Mouse (Mus musculus) stomach, adult 2 months (tissue): ENCODE data around the gene Mab21l1. TPM values are rescaled to one million over a fixed set of nuclear protein-coding genes. Genes with fewer than 3 reads are reported as not detected.

ENCODE experiments used
- polyA plus RNA-seq: library from polyadenylated mRNA; depleted of rRNA; stranded (reverse); fragments of >200 nt; gene quantifications from 2 replicates; pipeline ENCODE4 v1.2.3, GENCODE M21; 2012; rRNA removed

Gene Mab21l1
- 0.06 and 0.12 TPM in 2 replicates for polyA plus RNA-seq

DNA sequence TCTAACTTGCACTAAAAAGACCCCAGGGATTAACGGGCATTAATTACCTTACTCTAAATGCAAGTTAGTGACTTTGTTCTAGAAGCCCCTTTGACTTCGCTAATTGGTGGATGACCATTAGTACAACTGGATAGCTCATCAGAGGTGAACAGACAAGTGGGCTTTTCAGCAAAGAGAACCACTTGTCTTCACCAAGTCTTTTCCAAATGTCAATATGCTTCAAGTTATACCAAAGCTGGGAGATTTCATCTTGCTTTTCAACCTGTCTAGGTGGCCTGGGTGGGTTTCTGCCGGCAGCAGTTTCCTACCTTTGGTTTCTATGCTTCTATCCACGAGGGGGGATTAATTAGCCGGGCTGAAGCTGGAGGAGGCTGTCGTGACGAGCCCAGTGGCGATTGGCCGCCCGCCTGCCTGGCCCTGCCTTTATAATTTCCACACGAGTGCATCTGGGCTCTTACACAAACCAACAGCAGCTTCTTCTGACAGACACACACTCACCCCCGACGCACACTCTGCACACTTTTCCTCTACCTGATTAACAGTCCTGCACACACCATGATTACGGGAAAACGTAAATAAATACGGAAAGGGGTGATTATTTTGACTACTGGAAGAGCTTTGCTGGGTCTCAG lies at the start of gene Mab21l1:
Gene Mab21l1, plus strand, starts transcription at position 455 of the 632 bp plus-strand sequence.

